Mouse (Mus musculus): ENCODE measurements around the gene Sppl2b. TPM values are rescaled to one million over a fixed set of nuclear protein-coding genes. Genes with fewer than 3 reads are reported as not detected.
"Not testable (repeated sequence)": the region's sequence is repeated elsewhere in the genome, so short reads cannot be mapped to it uniquely, and the experiment has no call there.

Sppl2b gene
- total RNA-seq, 4 experiments from 2014 or later = 28.1 to 45.3 (median 36.1) TPM

- no peak for DNase-seq
Observed at GRCm38 (mm10) chr10:80824827-80825226, 30.2 kb upstream of the Sppl2b start.

GRCm38 (mm10) chr10:80826151-80827062 is 28.7 kb upstream of the Sppl2b start, which contains the start of gene Oaz1:
TSS of gene Oaz1 (plus strand) at chr10:80826656.
- peak; percentile 100 for DNase-seq

- DNase-seq = no peak
Observed at GRCm38 (mm10) chr10:80827063-80827869, 27.8 kb upstream of the Sppl2b start.

GRCm38 (mm10) chr10:80827870-80828420 is 27.1 kb upstream of the Sppl2b start:
- DNase-seq = no peak

GRCm38 (mm10) chr10:80828587-80828986 is 26.5 kb upstream of the Sppl2b start:
- not testable (repeated sequence) for DNase-seq

GRCm38 (mm10) chr10:80829359-80830278 is 25.5 kb upstream of the Sppl2b start:
- no peak for DNase-seq

- peak; percentile 61 for DNase-seq
Observed at GRCm38 (mm10) chr10:80831136-80831535, 23.9 kb upstream of the Sppl2b start.

GRCm38 (mm10) chr10:80832818-80833217 is 22.3 kb upstream of the Sppl2b start:
- no peak for DNase-seq

GRCm38 (mm10) chr10:80835617-80836016 is 19.5 kb upstream of the Sppl2b start:
- no peak for DNase-seq

GRCm38 (mm10) chr10:80836949-80837379 is 18.1 kb upstream of the Sppl2b start:
- DNase-seq = no peak

GRCm38 (mm10) chr10:80837827-80838226 is 17.2 kb upstream of the Sppl2b start:
- DNase-seq = no peak

GRCm38 (mm10) chr10:80838346-80838912 is 16.6 kb upstream of the Sppl2b start:
- DNase-seq = peak; percentile 58

- no peak for DNase-seq
Observed at GRCm38 (mm10) chr10:80839848-80840247, 15.2 kb upstream of the Sppl2b start.

- no peak for DNase-seq
Observed at GRCm38 (mm10) chr10:80841685-80842084, 13.4 kb upstream of the Sppl2b start.

GRCm38 (mm10) chr10:80842334-80842733 is 12.7 kb upstream of the Sppl2b start:
- no peak for DNase-seq

- no peak for DNase-seq
Observed at GRCm38 (mm10) chr10:80843087-80843930, 11.8 kb upstream of the Sppl2b start.

- DNase-seq = no peak
Observed at GRCm38 (mm10) chr10:80843931-80844547, 11.0 kb upstream of the Sppl2b start, which contains the start of gene Lingo3. TSS of gene Lingo3 (minus strand) at chr10:80844039.

GRCm38 (mm10) chr10:80845055-80845693 is 9.9 kb upstream of the Sppl2b start:
- no peak for DNase-seq

- DNase-seq = no peak
Observed at GRCm38 (mm10) chr10:80845732-80846131, 9.3 kb upstream of the Sppl2b start.

Data from adrenal gland, adult 8-10 months (tissue).